Mouse (Mus musculus): ENCODE results near the gene Ubqln4. TPM values are rescaled to one million over a fixed set of nuclear protein-coding genes. Genes with fewer than 3 reads are reported as not detected.

Ubqln4 gene
- total and polyA plus RNA-seq, 3 experiments, result 43.6 to 171 (median 83.0) TPM

DNA sequence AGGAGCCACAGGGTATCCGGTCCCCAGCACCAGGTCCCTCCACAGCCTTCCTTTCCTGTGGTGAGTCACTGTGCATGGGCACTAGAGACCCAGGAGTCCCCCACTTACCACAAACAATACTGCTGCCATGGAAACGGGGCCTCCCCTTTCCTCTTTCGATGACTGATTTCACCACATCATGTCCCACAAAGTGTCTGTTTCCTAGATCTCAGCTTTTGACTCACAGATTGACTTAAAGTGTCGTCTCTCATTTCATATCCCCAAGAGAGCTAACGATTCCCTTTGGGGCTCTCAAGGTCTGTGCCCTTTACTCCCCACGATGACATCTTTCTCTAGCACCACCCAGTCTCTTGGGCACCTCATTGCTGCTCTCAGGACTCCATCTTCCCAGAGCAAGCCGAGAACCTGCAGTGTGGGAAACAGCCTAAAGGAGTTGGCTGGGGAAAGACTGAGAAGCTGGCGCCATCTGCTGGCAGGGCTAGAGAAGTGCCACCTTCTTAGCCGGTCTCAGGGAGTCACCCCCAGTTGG, 31.7 kb upstream of the Ubqln4 start (continued):
- TF ChIP-seq USF1 (IDR thresholded peaks at IDR 0.05; ENCODE audit: low read depth, low read length) (no peak), BHLHE40 (IDR thresholded peaks at IDR 0.05; ENCODE audit: borderline replicate concordance, low read depth, low read length) (peak; percentile 48; the same call in 1 of the 2 replicates)

DNA sequence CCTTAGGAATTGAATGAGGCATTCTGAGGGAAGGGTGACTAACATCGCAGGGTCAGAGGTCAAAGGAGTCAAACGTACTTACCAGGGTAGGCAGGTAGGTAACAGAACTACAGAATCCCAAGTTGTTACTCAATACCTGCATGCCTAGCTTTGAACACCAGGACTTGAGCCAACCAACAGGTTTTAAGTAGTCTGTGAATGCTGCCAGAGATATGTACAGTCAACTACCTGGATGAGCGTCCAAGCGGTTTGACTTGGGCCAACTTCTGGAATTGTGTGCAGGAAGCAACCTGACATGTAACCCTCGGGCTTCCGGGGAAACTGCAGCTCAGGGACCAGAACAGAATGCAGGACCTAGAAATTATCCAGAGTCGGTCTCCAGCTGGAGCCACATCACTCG, 30.5 kb upstream of the Ubqln4 start:
- Histone ChIP-seq H3K9ac (ENCODE audit: control insufficient read depth, low read depth, low read length, poor library complexity, severe bottlenecking) (no peak overlapping the region), H3K27me3 (ENCODE audit: control insufficient read depth in 1 of 2, insufficient read depth in 2 of 2, low read length in 2 of 2) (no peaks in the 10 kb centered on the region), H3K4me1 (ENCODE audit: control insufficient read depth in 1 of 2, insufficient read depth in 2 of 2, low read length in 2 of 2) (peaks cover 0 to 3% of the 10 kb centered on the region in 2 experiments; a peak in 1 of 4 replicates), H3K79me2 (ENCODE audit: control insufficient read depth, insufficient read depth, low read length, poor library complexity) (no peaks in the 10 kb centered on the region), H3K4me3 (ENCODE audit: control insufficient read depth in 1 of 2, insufficient read depth in 1 of 2, low read depth in 2 of 2, low read length in 2 of 2) (no peak overlapping the region), H3K27ac (ENCODE audit: control insufficient read depth, low read depth, low read length) (no peak overlapping the region), H3K9me3 (replicated peaks; ENCODE audit: insufficient read depth, low read length) (no peaks in the 10 kb centered on the region), H3K36me3 (ENCODE audit: control insufficient read depth in 1 of 2, insufficient read depth in 2 of 2, low read length in 2 of 2) (no peaks in the 10 kb centered on the region)
- no peak for DNase-seq (ENCODE audit: low read depth, low spot score)
- TF ChIP-seq HCFC1 (IDR thresholded peaks at IDR 0.05; ENCODE audit: low read depth, low read length), result no peak
- no peak for TF ChIP-seq RCOR1 (IDR thresholded peaks at IDR 0.05; ENCODE audit: low read depth, low read length)
- TF ChIP-seq JUND (IDR thresholded peaks at IDR 0.05; ENCODE audit: low read depth, low read length), result no peak
- no peak for TF ChIP-seq MYB (IDR thresholded peaks at IDR 0.05; ENCODE audit: low read depth, low read length)
- TF ChIP-seq BHLHE40 (IDR thresholded peaks at IDR 0.05; ENCODE audit: borderline replicate concordance, low read depth, low read length), result no peak
- TF ChIP-seq USF1 (IDR thresholded peaks at IDR 0.05; ENCODE audit: low read depth, low read length), result no peak
- 0 out of 6 replicates have a peak, but pooled peaks of 1 of the 3 experiments have one; percentile 2 for TF ChIP-seq CTCF (IDR thresholded peaks at IDR 0.05 in 2 of 3, conservative IDR thresholded peaks at IDR 0.05 in 1 of 3; ENCODE audit: control insufficient read depth in 1 of 3, insufficient read depth in 1 of 3, low read depth in 2 of 3, low read length in 3 of 3, poor library complexity in 1 of 3, severe bottlenecking in 1 of 3)
- TF ChIP-seq POLR2AphosphoS5 (IDR thresholded peaks at IDR 0.05; ENCODE audit: borderline replicate concordance, low read depth, low read length), result no peak

DNA sequence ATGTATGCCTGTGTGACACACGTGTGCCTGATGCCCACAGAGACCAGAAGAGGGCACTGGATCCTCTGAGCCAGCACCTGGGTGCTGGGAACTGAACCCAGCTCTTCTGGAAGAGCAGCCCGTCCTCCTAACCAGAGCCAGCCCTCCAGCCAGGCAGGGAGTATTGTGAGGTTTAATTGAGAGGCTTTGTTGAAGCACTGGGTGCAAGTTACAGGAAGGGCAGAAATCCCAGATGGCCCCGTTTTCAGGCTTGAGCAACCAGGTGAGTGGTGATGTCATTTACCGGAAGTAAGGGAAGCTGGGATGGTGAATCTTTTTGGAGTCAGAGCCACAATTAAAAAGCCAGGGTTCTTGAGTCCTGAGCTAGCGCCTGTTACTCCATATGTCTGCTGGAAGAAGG, 28.5 kb upstream of the Ubqln4 start:
- Histone ChIP-seq H3K9me3 (replicated peaks; ENCODE audit: insufficient read depth, low read length) (no peaks in the 10 kb centered on the region), H3K9ac (ENCODE audit: control insufficient read depth, low read depth, low read length, poor library complexity, severe bottlenecking) (no peak overlapping the region), H3K27ac (ENCODE audit: control insufficient read depth, low read depth, low read length) (no peak overlapping the region), H3K36me3 (ENCODE audit: control insufficient read depth in 1 of 2, insufficient read depth in 2 of 2, low read length in 2 of 2) (no peaks in the 10 kb centered on the region), H3K79me2 (ENCODE audit: control insufficient read depth, insufficient read depth, low read length, poor library complexity) (no peaks in the 10 kb centered on the region), H3K4me1 (ENCODE audit: control insufficient read depth in 1 of 2, insufficient read depth in 2 of 2, low read length in 2 of 2) (peaks cover 0 to 10% of the 10 kb centered on the region in 2 experiments; a peak in 2 of 4 replicates), H3K4me3 (ENCODE audit: control insufficient read depth in 1 of 2, insufficient read depth in 1 of 2, low read depth in 2 of 2, low read length in 2 of 2) (no peak overlapping the region), H3K27me3 (ENCODE audit: control insufficient read depth in 1 of 2, insufficient read depth in 2 of 2, low read length in 2 of 2) (no peaks in the 10 kb centered on the region)
- DNase-seq (ENCODE audit: low read depth, low spot score), result no peak
- TF ChIP-seq KAT2A (conservative IDR thresholded peaks at IDR 0.05; ENCODE audit: low read depth, low read length), result no peak
- no peak for TF ChIP-seq ZNF384 (IDR thresholded peaks at IDR 0.05; ENCODE audit: low read depth, low read length)
- TF ChIP-seq MYB (IDR thresholded peaks at IDR 0.05; ENCODE audit: low read depth, low read length), result no peak
- TF ChIP-seq TBP (IDR thresholded peaks at IDR 0.05; ENCODE audit: low read depth, low read length), result no peak
- no peak for TF ChIP-seq RAD21 (IDR thresholded peaks at IDR 0.05; ENCODE audit: low read depth, low read length)
- no peak for TF ChIP-seq ZC3H11A (IDR thresholded peaks at IDR 0.05; ENCODE audit: low read depth, low read length)
- TF ChIP-seq RCOR1 (IDR thresholded peaks at IDR 0.05; ENCODE audit: low read depth, low read length), result no peak
- no peak for TF ChIP-seq SIN3A (IDR thresholded peaks at IDR 0.05; ENCODE audit: low read length)
- TF ChIP-seq CTCF (IDR thresholded peaks at IDR 0.05 in 2 of 3, conservative IDR thresholded peaks at IDR 0.05 in 1 of 3; ENCODE audit: control insufficient read depth in 1 of 3, insufficient read depth in 1 of 3, low read depth in 2 of 3, low read length in 3 of 3, poor library complexity in 1 of 3, severe bottlenecking in 1 of 3), result peak in 1 of 3 experiments; percentile 9; a peak in 1 of 6 replicates

Measured in MEL (cell line).